ENCODE assay signal across 15 mouse cellular contexts in genomic region chr11:24050032-24050757, GRCm38 (mm10). TPM values are rescaled to one million over a fixed set of nuclear protein-coding genes. Genes with fewer than 3 reads are reported as not detected.
DNase-seq lines count a peak whose midpoint lies in the region; ATAC-seq and TF ChIP-seq lines count a peak whose summit lies in the region.
"Had no signal": no experiment of that assay in that cellular context is flagged by ENCODE, and none has a peak within 500 bp of the region (broad histone marks: within the 10 kb centered on the region; RNA-seq: fewer than 3 reads in every experiment).

No protein-coding gene starts in this region.

- peak overlapping the region; percentile 68 for H3K4me2 ChIP-seq in midbrain, embryonic 14.5 days (ENCODE audit: low read length)

- ATAC-seq in granulocyte monocyte progenitor cell, adult 5-6 weeks (replicated peaks; ENCODE audit: poor library complexity, severe bottlenecking): peak; percentile 68
- no peak for ATAC-seq in midbrain, embryonic 14.5 days (ENCODE audit: low FRiP score, low TSS enrichment)

- no peak for DNase-seq in heart, embryonic 10.5 days (ENCODE audit: low spot score)
- DNase-seq in heart, postnatal 25 days (ENCODE audit: low spot score): no peak
- no peak for DNase-seq in midbrain, embryonic 14.5 days
- DNase-seq in right cerebral cortex, adult 2 months (ENCODE audit: low spot score in 2 of 2): no peak
- no peak for DNase-seq in embryo, embryonic 11 days
- no peak for DNase-seq in cerebellum, adult 11 months
- DNase-seq: adrenal gland, postnatal 36 days; cerebellum, adult 9-10 months; heart, adult 2 months; kidney, adult 8-10 months; liver, embryonic 13.5 days; thymus, postnatal 36 days had no signal

- 75% methylated on average over 11 of the region's 11 CpGs for WGBS in heart, embryonic 10.5 days
- WGBS in midbrain, embryonic 14.5 days: 83% methylated on average over 11 of the region's 11 CpGs

- no peak overlapping the region for H3K27ac ChIP-seq in heart, embryonic 10.5 days
- no peak overlapping the region for H3K27ac ChIP-seq in ES-Bruce4 (ENCODE audit: insufficient read depth, low read length)
- no peak overlapping the region for H3K27ac ChIP-seq in midbrain, embryonic 14.5 days (replicated peaks; ENCODE audit: low read depth, low read length)
- H3K27ac ChIP-seq: heart, adult 2 months; liver, embryonic 13.5 days had no signal

- no peaks in the 10 kb centered on the region for H3K36me3 ChIP-seq in heart, embryonic 10.5 days
- no peaks in the 10 kb centered on the region for H3K36me3 ChIP-seq in ES-Bruce4 (ENCODE audit: control insufficient read depth, insufficient read depth, low read length, poor library complexity, severe bottlenecking)
- no peaks in the 10 kb centered on the region for H3K36me3 ChIP-seq in midbrain, embryonic 14.5 days (ENCODE audit: control insufficient read depth, insufficient read depth, low read length)
- H3K36me3 ChIP-seq: liver, embryonic 13.5 days had no signal

- peaks cover 28% of the 10 kb centered on the region; the same call in 1 of the 2 replicates for H3K27me3 ChIP-seq in heart, embryonic 10.5 days (ENCODE audit: insufficient read depth, poor library complexity, severe bottlenecking)
- no peaks in the 10 kb centered on the region; the same call in 1 of the 2 replicates for H3K27me3 ChIP-seq in ES-Bruce4 (ENCODE audit: control insufficient read depth, insufficient read depth, low read length, poor library complexity, severe bottlenecking)
- no peaks in the 10 kb centered on the region for H3K27me3 ChIP-seq in midbrain, embryonic 14.5 days (ENCODE audit: control insufficient read depth, insufficient read depth, low read length)

- H3K4me1 ChIP-seq in heart, embryonic 10.5 days: peaks cover 6% of the 10 kb centered on the region
- no peaks in the 10 kb centered on the region for H3K4me1 ChIP-seq in ES-Bruce4 (ENCODE audit: control insufficient read depth, insufficient read depth, low read length)
- H3K4me1 ChIP-seq in midbrain, embryonic 14.5 days (ENCODE audit: control insufficient read depth, insufficient read depth, low read length): peaks cover 7% of the 10 kb centered on the region; the same call in 1 of the 2 replicates

- H3K9ac ChIP-seq in ES-Bruce4 (ENCODE audit: low read depth, poor library complexity, severe bottlenecking): 0 out of 2 replicates have a peak overlapping the region, but pooled peaks have one; percentile 3
- no peak overlapping the region for H3K9ac ChIP-seq in midbrain, embryonic 14.5 days (replicated peaks; ENCODE audit: low read length)

- no peak for TF ChIP-seq POLR2A in ES-Bruce4 (IDR thresholded peaks at IDR 0.05; ENCODE audit: insufficient read depth, low read length)

- intact Hi-C loops in heart, postnatal 25 days (cut with DNase I): loop anchor here (5.0 kb wide), 1 partner anchor 1812 kb away; no protein-coding TSS in a partner anchor

- peak overlapping the region; percentile 71; the same call in 1 of the 2 replicates for H3K4me3 ChIP-seq in heart, embryonic 10.5 days
- no peak overlapping the region for H3K4me3 ChIP-seq in ES-Bruce4 (ENCODE audit: low read depth, low read length)
- H3K4me3 ChIP-seq in midbrain, embryonic 14.5 days (replicated peaks; ENCODE audit: low read depth, low read length): no peak overlapping the region

- no peak for TF ChIP-seq EP300 in ES-Bruce4 (IDR thresholded peaks at IDR 0.05; ENCODE audit: insufficient read depth, low read depth, low read length)

- TF ChIP-seq CTCF in ES-Bruce4 (IDR thresholded peaks at IDR 0.05; ENCODE audit: low read depth, low read length): no peak

- no peaks in the 10 kb centered on the region for H3K9me3 ChIP-seq in heart, embryonic 10.5 days
- no peaks in the 10 kb centered on the region for H3K9me3 ChIP-seq in ES-Bruce4 (replicated peaks; ENCODE audit: control insufficient read depth, insufficient read depth, low read length, poor library complexity, severe bottlenecking)
- H3K9me3 ChIP-seq in midbrain, embryonic 14.5 days (ENCODE audit: control insufficient read depth, low read length): no peaks in the 10 kb centered on the region
- H3K9me3 ChIP-seq: liver, embryonic 13.5 days had no signal

RNA-seq across cellular contexts. Expression of gene A830031A19Rik, which starts 24.7 kb away (rescaled TPM):
- polyA plus RNA-seq in heart, embryonic 10.5 days (2016; fragmentation: Nextera tagmentation; extraction: Ambion mirVana): not detected in 2 replicates
- not detected for total RNA-seq in heart, postnatal 25 days (2021)
- not detected in 2 replicates for polyA plus RNA-seq in ES-Bruce4 (2011; ENCODE audit: insufficient read depth, insufficient read length, low read depth, missing spikeins)
- total RNA-seq in granulocyte monocyte progenitor cell, adult 5-6 weeks (2014; fragmentation: Nextera tagmentation): not detected in 2 replicates
- total RNA-seq in granulocyte monocyte progenitor cell, adult 5-6 weeks (2017): not detected in 2 replicates
- polyA plus RNA-seq in midbrain, embryonic 14.5 days (2014; fragmentation: Nextera tagmentation; extraction: Ambion mirVana): 0.40 TPM in 1 of 2 replicates, not detected in the other
- total RNA-seq: adrenal gland, postnatal 36 days; heart, adult 2 months had no signal
- polyA plus RNA-seq: heart, adult 2 months; liver, embryonic 13.5 days; spleen, adult 2 months had no signal

RNA-seq across cellular contexts. Expression of gene Bcl11a, which starts 27.7 kb away (rescaled TPM):
- polyA plus RNA-seq in heart, embryonic 10.5 days (2016; fragmentation: Nextera tagmentation; extraction: Ambion mirVana): 13.5 and 23.5 TPM in 2 replicates
- 1 to 10 TPM; 4.2 to 4.7 TPM for total RNA-seq in heart, postnatal 25 days (2021)
- polyA plus RNA-seq in ES-Bruce4 (2011; ENCODE audit: insufficient read depth, insufficient read length, low read depth, missing spikeins): 0.36 and 0.43 TPM in 2 replicates
- total RNA-seq in granulocyte monocyte progenitor cell, adult 5-6 weeks (2014; fragmentation: Nextera tagmentation): 33.7 and 44.4 TPM in 2 replicates
- 10.0 and 16.0 TPM in 2 replicates for total RNA-seq in granulocyte monocyte progenitor cell, adult 5-6 weeks (2017)
- polyA plus RNA-seq in midbrain, embryonic 14.5 days (2014; fragmentation: Nextera tagmentation; extraction: Ambion mirVana): 117 and 121 TPM in 2 replicates

Comparison
In these comparisons a context has a peak if more than half of its experiments do, and no peak if none do; other contexts are left out.
1. RNA of gene Bcl11a, which starts 27.7 kb away (polyA plus RNA-seq): 117 to 121 TPM in midbrain, embryonic 14.5 days and 13.5 to 23.5 TPM in heart, embryonic 10.5 days; 0.36 to 0.43 TPM in ES-Bruce4; every median in the first group is over 10 times any median in the second.